Mouse (Mus musculus) midbrain, postnatal 0 days (tissue): Measurements from ENCODE around the gene Sytl4. TPM values are rescaled to one million over a fixed set of nuclear protein-coding genes. Genes with fewer than 3 reads are reported as not detected.
A peak's percentile ranks its signal among the peaks of the same experiment; 100 is the strongest.

ENCODE experiments used
- ATAC-seq: fragments of 200-750 bp; cut with Nextera tagmentation; 2 replicates; pipeline ENCODE4 v1.8.0; 2017; ENCODE audit warnings: moderate number of reproducible peaks, mild to moderate bottlenecking, moderate TSS enrichment, moderate library complexity; ENCODE audit not compliant: low FRiP score
- DNase-seq: peaks from one replicate; pipeline ENCODE4 v3.0.0-alpha.2; 2015; ENCODE audit warnings: low spot score
- H3K27ac ChIP-seq: fragments of 300-500 bp; sonication (generic); 2 replicates; pipeline ENCODE4 v1.5.1; 2014; ENCODE audit warnings: low read depth, mild to moderate bottlenecking, low read length, mixed read lengths
- H3K27me3 ChIP-seq: fragments of 300-500 bp; sonication (generic); 2 replicates; pipeline ENCODE4 v1.6.1; 2014; ENCODE audit warnings: low read length, control low read depth, mixed read lengths; ENCODE audit not compliant: insufficient read depth
- H3K36me3 ChIP-seq: fragments of 300-500 bp; sonication (generic); 2 replicates; pipeline ENCODE4 v1.6.1; 2014; ENCODE audit warnings: low read length, control low read depth, mixed read lengths; ENCODE audit not compliant: insufficient read depth
- H3K4me1 ChIP-seq: fragments of 300-500 bp; sonication (generic); 2 replicates; pipeline ENCODE4 v1.6.1; 2014; ENCODE audit warnings: mild to moderate bottlenecking, control low read depth, antibody characterized with exemption, low read length, mixed read lengths; ENCODE audit not compliant: insufficient read depth
- H3K4me2 ChIP-seq: fragments of 300-500 bp; sonication (generic); 2 replicates; pipeline ENCODE4 v1.6.1; 2014; ENCODE audit warnings: low read depth, mild to moderate bottlenecking, low read length, mixed read lengths; ENCODE audit not compliant: poor library complexity, severe bottlenecking
- H3K4me3 ChIP-seq: fragments of 300-500 bp; sonication (generic); 2 replicates; pipeline ENCODE4 v1.5.1; 2014; ENCODE audit warnings: low read depth, mild to moderate bottlenecking, low read length, moderate library complexity
- H3K9ac ChIP-seq: fragments of 300-500 bp; sonication (generic); replicated peaks from 2 replicates; pipeline ENCODE4 v1.6.1; 2014; ENCODE audit warnings: mild to moderate bottlenecking, low read length, moderate library complexity, mixed read lengths; ENCODE audit not compliant: poor library complexity, severe bottlenecking
- H3K9me3 ChIP-seq: fragments of 300-500 bp; sonication (generic); 2 replicates; pipeline ENCODE4 v1.6.1; 2016; ENCODE audit warnings: low read length, control low read depth
- CTCF ChIP-seq: IDR thresholded peaks from 2 replicates; pipeline ENCODE4 v1.5.1; 2016; ENCODE audit warnings: antibody characterized with exemption, mild to moderate bottlenecking
- WGBS: fragments of 180-500 bp; shearing (Covaris S2); extraction: QIAGEN DNeasy Blood & Tissue Kit; methylation state at CpG from one replicate; pipeline ENCODE4 v1.1.7; 2014; 5-methylcytosine and 5-hydroxymethylcytosine counted together
- polyA plus RNA-seq: library from polyadenylated mRNA; unstranded; fragments of >200 nt; fragmentation: Nextera tagmentation; extraction: Ambion mirVana; gene quantifications from 2 replicates; pipeline ENCODE4 v1.2.1, GENCODE M21; 2015
- total RNA-seq: library from RNA; depleted of rRNA; stranded (reverse); fragments of >200 nt; gene quantifications from 2 replicates; pipeline ENCODE4 v1.2.3, GENCODE M21; 2014

Gene Sytl4
- total and polyA plus RNA-seq, 2 experiments from 2014 or later, result 0.38 to 0.84 TPM

- no peaks in the 10 kb centered on the region; the same call in 1 of the 2 replicates for H3K27me3 ChIP-seq
- ATAC-seq (no peak), DNase-seq (peak; percentile 1)
- no peak overlapping the region for H3K9ac ChIP-seq
- H3K36me3 ChIP-seq, result no peaks in the 10 kb centered on the region
- WGBS, result 67% methylated on average over 7 of the region's 7 CpGs
- H3K27ac ChIP-seq, result no peak overlapping the region
- H3K4me1 ChIP-seq, result no peaks in the 10 kb centered on the region
- TF ChIP-seq CTCF, result no peak
- no peaks in the 10 kb centered on the region for H3K9me3 ChIP-seq
- H3K4me3 ChIP-seq, result no peak overlapping the region
- no peak overlapping the region for H3K4me2 ChIP-seq
Observed at GRCm38 (mm10) chrX:133954661-133955060, 27.0 kb downstream of the Sytl4 start.

DNA sequence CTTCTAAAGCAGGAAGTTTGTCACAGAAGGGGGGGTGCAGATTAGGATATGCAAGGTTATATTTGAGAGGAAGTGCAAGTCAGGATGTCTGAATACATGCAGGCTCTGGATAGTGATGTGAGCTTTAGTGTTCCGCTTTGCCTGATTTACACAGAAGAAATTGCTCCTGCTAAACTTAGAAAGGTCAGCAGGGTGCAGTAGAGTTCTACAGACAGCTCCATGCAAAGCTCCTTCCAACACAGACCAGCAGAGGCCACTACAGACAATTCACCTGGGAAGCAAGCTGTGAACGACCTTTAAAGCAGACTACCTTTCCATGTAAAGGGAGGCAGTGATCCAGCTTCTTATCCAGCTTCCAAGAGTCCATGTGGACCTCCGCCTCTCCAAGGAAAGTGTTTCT lies 34.2 kb downstream of the Sytl4 start:
- peak; percentile 90 for TF ChIP-seq CTCF
- ATAC-seq (peak; percentile 52; the same call in 1 of the 2 replicates), DNase-seq (peak; percentile 77)
- H3K9me3 ChIP-seq, result no peaks in the 10 kb centered on the region
- no peaks in the 10 kb centered on the region for H3K4me1 ChIP-seq
- H3K27ac ChIP-seq, result no peak overlapping the region
- H3K36me3 ChIP-seq, result no peaks in the 10 kb centered on the region
- no peak overlapping the region for H3K4me2 ChIP-seq
- H3K27me3 ChIP-seq, result no peaks in the 10 kb centered on the region; the same call in 1 of the 2 replicates
- no peak overlapping the region for H3K9ac ChIP-seq
- H3K4me3 ChIP-seq, result no peak overlapping the region
- 45% methylated on average over 3 of the region's 3 CpGs for WGBS

GRCm38 (mm10) chrX:133939561-133939960 lies 42.1 kb downstream of the Sytl4 start:
- H3K36me3 ChIP-seq, result no peaks in the 10 kb centered on the region
- ATAC-seq, result no peak
- no peak overlapping the region for H3K4me3 ChIP-seq
- no peak for DNase-seq
- H3K27ac ChIP-seq, result no peak overlapping the region
- no peaks in the 10 kb centered on the region for H3K4me1 ChIP-seq
- no peak overlapping the region for H3K9ac ChIP-seq
- 60% methylated on average over 1 of the region's 1 CpGs for WGBS
- no peaks in the 10 kb centered on the region for H3K9me3 ChIP-seq
- no peaks in the 10 kb centered on the region for H3K27me3 ChIP-seq
- no peak for TF ChIP-seq CTCF
- no peak overlapping the region for H3K4me2 ChIP-seq

- ATAC-seq (no peak), DNase-seq (no peak)
- no peak for TF ChIP-seq CTCF
- Histone ChIP-seq H3K4me1 (no peaks in the 10 kb centered on the region), H3K9ac (no peak overlapping the region), H3K27ac (no peak overlapping the region), H3K9me3 (no peaks in the 10 kb centered on the region), H3K4me3 (no peak overlapping the region), H3K36me3 (no peaks in the 10 kb centered on the region), H3K27me3 (no peaks in the 10 kb centered on the region), H3K4me2 (no peak overlapping the region)
- 89% methylated on average over 4 of the region's 4 CpGs for WGBS
Observed at GRCm38 (mm10) chrX:133936605-133937225, 44.9 kb downstream of the Sytl4 start.

DNA sequence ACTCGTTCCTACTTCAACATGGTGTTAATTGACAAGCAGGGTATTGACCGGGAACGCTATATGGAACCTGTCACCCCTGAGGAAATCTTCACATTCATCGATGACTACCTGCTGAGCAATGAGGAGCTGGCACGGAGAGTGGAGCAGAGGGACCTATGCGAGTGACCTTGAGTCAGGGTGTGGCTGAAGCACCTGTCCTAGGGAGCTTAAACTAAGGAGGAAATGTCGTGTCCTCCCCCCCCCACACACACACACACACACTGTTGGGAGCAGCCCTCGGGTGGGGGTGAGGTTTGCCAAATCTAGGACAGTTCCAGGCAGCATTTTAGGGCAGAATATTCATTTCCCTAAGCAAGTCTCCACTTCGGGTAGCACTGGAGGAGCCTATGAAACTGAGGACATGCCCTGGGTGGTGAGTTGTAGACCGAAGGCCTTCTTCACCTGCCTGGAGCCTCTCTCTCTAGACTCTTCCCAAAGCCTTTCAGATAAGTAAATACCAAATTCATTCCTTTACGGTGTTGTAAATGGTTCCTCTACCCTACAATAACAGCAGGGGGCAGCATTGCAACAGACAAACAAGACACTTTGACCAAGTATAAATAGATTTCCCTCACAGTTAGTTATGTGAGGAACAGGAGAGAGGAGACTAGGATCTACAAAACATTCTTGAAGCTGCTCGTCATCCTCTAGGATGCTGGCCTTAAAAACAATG lies 50.2 kb downstream of the Sytl4 start:
- 62% methylated on average over 12 of the region's 12 CpGs for WGBS
- Histone ChIP-seq H3K4me2 (no peak overlapping the region), H3K36me3 (no peaks in the 10 kb centered on the region), H3K9me3 (no peaks in the 10 kb centered on the region), H3K27ac (no peak overlapping the region), H3K4me3 (no peak overlapping the region), H3K4me1 (no peaks in the 10 kb centered on the region), H3K9ac (no peak overlapping the region), H3K27me3 (no peaks in the 10 kb centered on the region)
- DNase-seq (peak; percentile 31), ATAC-seq (no peak)
- peak; percentile 63 for TF ChIP-seq CTCF

- H3K9ac ChIP-seq, result no peak overlapping the region
- H3K4me1 ChIP-seq, result no peaks in the 10 kb centered on the region
- ATAC-seq (no peak), DNase-seq (no peak)
- 68% methylated on average over 5 of the region's 5 CpGs for WGBS
- no peak overlapping the region for H3K27ac ChIP-seq
- no peaks in the 10 kb centered on the region for H3K27me3 ChIP-seq
- H3K9me3 ChIP-seq, result no peaks in the 10 kb centered on the region
- no peaks in the 10 kb centered on the region for H3K36me3 ChIP-seq
- no peak overlapping the region for H3K4me3 ChIP-seq
- no peak for TF ChIP-seq CTCF
- H3K4me2 ChIP-seq, result no peak overlapping the region
Observed at GRCm38 (mm10) chrX:133926760-133927159, 54.9 kb downstream of the Sytl4 start.
